Comparison of ENCODE assay signal across 14 mouse cellular contexts in genomic region chr9:113309707-113310574, GRCm38 (mm10).
"Had no signal": no experiment of that assay in that cellular context is flagged by ENCODE, and none has a peak within 500 bp of the region (broad histone marks: within the 10 kb centered on the region; RNA-seq: fewer than 3 reads in every experiment).

No protein-coding gene starts in this region.

- ATAC-seq: inflammation-experienced regulatory T-cells, adult 6 months; intestine, postnatal 0 days; liver, embryonic 12.5 days; midbrain, embryonic 16.5 days had no signal

- H3K36me3 ChIP-seq: limb, embryonic 12.5 days; liver, embryonic 12.5 days had no signal

- H3K9ac ChIP-seq: limb, embryonic 12.5 days; liver, embryonic 12.5 days had no signal

- DNase-seq: kidney, adult 8-10 months; kidney, postnatal 25 days; layer of hippocampus, adult 9-11 months; layer of hippocampus, postnatal 36 days; lung, postnatal 4 days; right cerebral cortex, postnatal 14 days; thymus, adult 18-20 months; thymus, postnatal 25 days had no signal

- H3K27me3 ChIP-seq: limb, embryonic 12.5 days; liver, embryonic 12.5 days had no signal

- H3K4me2 ChIP-seq: limb, embryonic 12.5 days; liver, embryonic 12.5 days; midbrain, embryonic 11.5 days had no signal

- H3K4me1 ChIP-seq: limb, embryonic 12.5 days; liver, embryonic 12.5 days had no signal

- H3K27ac ChIP-seq: limb, embryonic 12.5 days; liver, embryonic 12.5 days had no signal

- H3K9me3 ChIP-seq: limb, embryonic 12.5 days; liver, embryonic 12.5 days had no signal

- H3K4me3 ChIP-seq: limb, embryonic 12.5 days; liver, embryonic 12.5 days had no signal
